Mouse (Mus musculus): ENCODE measurements around the gene Spaca3. TPM values are rescaled to one million over a fixed set of nuclear protein-coding genes. Genes with fewer than 3 reads are reported as not detected.
A peak's percentile ranks its signal among the peaks of the same experiment; 100 is the strongest.

Spaca3 gene
- total and polyA plus RNA-seq, 2 experiments from 2014 or later = not detected

GRCm38 (mm10) chr11:80843435-80843834 is 14.7 kb upstream of the Spaca3 start:
- Histone ChIP-seq H3K27me3 (ENCODE audit: insufficient read depth, low read length) (no peaks in the 10 kb centered on the region), H3K4me1 (ENCODE audit: insufficient read depth) (no peaks in the 10 kb centered on the region), H3K27ac (ENCODE audit: low read depth, low read length) (no peak overlapping the region), H3K4me3 (ENCODE audit: low read depth, low read length) (no peak overlapping the region), H3K9ac (no peak overlapping the region), H3K4me2 (ENCODE audit: low read depth) (no peak overlapping the region), H3K36me3 (ENCODE audit: insufficient read depth) (no peaks in the 10 kb centered on the region), H3K9me3 (ENCODE audit: low read length) (no peaks in the 10 kb centered on the region)
- ATAC-seq (no peak), DNase-seq (no peak)
- no peak for TF ChIP-seq CTCF (IDR thresholded peaks at IDR 0.05; ENCODE audit: low read depth)
- 93% methylated on average over 2 of the region's 2 CpGs for WGBS

DNA sequence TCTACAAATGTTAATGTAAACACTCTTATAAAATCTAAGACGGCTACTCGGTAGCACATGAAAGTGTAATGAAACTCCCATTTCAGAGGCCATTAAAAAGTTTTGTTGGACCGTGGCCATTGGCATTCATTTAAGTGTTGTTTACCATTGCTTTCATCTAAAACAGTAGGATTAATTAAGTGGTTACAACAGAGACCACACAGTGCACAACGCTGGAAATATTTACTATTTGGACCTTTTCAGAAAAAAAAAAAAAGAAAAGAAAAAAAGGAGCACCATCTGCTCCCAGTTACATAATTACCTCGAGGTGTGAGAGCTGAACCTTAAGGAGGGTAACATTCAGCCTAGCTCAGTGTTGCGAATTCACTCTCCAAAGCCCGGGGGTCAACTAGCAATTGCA is 12.7 kb upstream of the Spaca3 start:
- Histone ChIP-seq H3K27me3 (ENCODE audit: insufficient read depth, low read length) (no peaks in the 10 kb centered on the region), H3K9me3 (ENCODE audit: low read length) (no peaks in the 10 kb centered on the region), H3K4me1 (ENCODE audit: insufficient read depth) (no peaks in the 10 kb centered on the region), H3K9ac (no peak overlapping the region), H3K36me3 (ENCODE audit: insufficient read depth) (no peaks in the 10 kb centered on the region), H3K4me3 (ENCODE audit: low read depth, low read length) (no peak overlapping the region), H3K27ac (ENCODE audit: low read depth, low read length) (no peak overlapping the region), H3K4me2 (ENCODE audit: low read depth) (no peak overlapping the region)
- no peak for ATAC-seq
- no peak for DNase-seq
- TF ChIP-seq CTCF (IDR thresholded peaks at IDR 0.05; ENCODE audit: low read depth) = no peak
- WGBS = 25% methylated on average over 7 of the region's 7 CpGs

DNA sequence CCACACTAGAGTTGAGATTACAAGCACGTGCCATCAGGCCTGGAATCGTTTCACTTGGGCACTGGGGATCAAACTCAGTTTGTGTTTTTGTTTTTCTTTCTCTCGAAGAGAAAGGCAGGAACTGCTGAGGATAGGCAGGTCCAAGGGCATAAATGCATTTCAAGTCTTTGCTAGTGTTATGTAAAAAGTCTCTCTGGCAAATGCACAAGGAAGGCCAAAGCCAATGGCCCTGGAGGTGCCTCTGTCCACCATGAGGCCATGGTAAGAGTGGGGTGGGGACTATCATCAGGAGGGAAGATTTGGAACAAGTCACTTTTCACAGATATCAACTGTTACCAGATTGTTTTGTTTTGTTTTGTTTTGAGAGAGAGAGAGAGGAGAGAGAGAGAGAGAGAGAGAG is 12.1 kb upstream of the Spaca3 start:
- Histone ChIP-seq H3K27ac (ENCODE audit: low read depth, low read length) (no peak overlapping the region), H3K4me2 (ENCODE audit: low read depth) (no peak overlapping the region), H3K9ac (no peak overlapping the region), H3K4me1 (ENCODE audit: insufficient read depth) (no peaks in the 10 kb centered on the region), H3K4me3 (ENCODE audit: low read depth, low read length) (no peak overlapping the region), H3K36me3 (ENCODE audit: insufficient read depth) (no peaks in the 10 kb centered on the region), H3K9me3 (ENCODE audit: low read length) (no peaks in the 10 kb centered on the region), H3K27me3 (ENCODE audit: insufficient read depth, low read length) (no peaks in the 10 kb centered on the region)
- DNase-seq (no peak), ATAC-seq (no peak)
- TF ChIP-seq CTCF (IDR thresholded peaks at IDR 0.05; ENCODE audit: low read depth) = no peak
- WGBS = 40% methylated on average over 3 of the region's 3 CpGs

DNA sequence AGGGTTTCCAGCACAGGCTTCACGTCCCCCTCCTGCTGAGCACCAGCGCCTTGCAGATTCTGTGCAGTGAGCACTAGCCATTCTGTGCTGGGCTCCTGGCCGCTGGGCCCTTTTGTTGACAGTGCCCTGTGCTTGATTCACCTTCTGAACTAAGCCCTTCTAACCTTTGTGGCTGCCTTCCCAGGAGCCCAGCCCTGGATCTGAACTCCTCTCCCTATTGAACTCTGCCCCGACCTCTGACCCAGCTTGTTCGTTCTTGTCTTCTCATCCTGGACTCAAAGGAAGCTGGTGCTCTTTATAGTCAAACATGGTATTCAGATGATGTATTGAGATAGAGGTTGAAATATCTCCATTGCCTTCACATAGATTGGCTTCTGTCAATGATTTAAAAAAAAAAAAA is 10.0 kb upstream of the Spaca3 start:
- DNase-seq (no peak), ATAC-seq (no peak)
- no peak overlapping the region for H3K9ac ChIP-seq
- TF ChIP-seq CTCF (IDR thresholded peaks at IDR 0.05; ENCODE audit: low read depth) = no peak
- H3K4me3 ChIP-seq (ENCODE audit: low read depth, low read length) = no peak overlapping the region
- no peak overlapping the region for H3K27ac ChIP-seq (ENCODE audit: low read depth, low read length)
- H3K27me3 ChIP-seq (ENCODE audit: insufficient read depth, low read length) = no peaks in the 10 kb centered on the region
- no peaks in the 10 kb centered on the region for H3K9me3 ChIP-seq (ENCODE audit: low read length)
- peaks cover 4% of the 10 kb centered on the region; the same call in 1 of the 2 replicates for H3K4me1 ChIP-seq (ENCODE audit: insufficient read depth)
- WGBS = 65% methylated on average over 5 of the region's 5 CpGs
- no peaks in the 10 kb centered on the region for H3K36me3 ChIP-seq (ENCODE audit: insufficient read depth)
- no peak overlapping the region for H3K4me2 ChIP-seq (ENCODE audit: low read depth)

DNA sequence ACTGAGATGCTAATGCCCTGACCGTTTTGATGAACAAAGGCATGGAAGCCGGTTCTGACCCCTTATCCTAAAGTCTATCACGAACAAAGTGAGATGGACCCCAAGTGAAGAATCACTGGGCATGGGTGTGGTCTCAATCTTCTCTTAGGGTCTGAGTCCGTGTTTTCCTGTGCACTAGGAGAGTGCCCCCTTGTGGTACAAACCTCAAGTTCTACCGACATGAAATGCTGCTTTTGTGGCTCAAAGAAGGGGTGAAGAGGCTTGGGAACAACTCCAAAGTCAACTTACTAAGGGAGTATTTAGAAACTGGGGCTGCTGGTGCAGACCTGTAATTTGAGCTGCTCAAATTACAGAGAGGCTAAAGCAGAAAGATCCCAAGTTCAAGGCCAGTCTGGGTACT is 6.3 kb upstream of the Spaca3 start:
- H3K9me3 ChIP-seq (ENCODE audit: low read length) = no peaks in the 10 kb centered on the region
- peaks cover 7% of the 10 kb centered on the region; the same call in 1 of the 2 replicates for H3K4me1 ChIP-seq (ENCODE audit: insufficient read depth)
- WGBS = 54% methylated on average over 5 of the region's 5 CpGs
- no peak overlapping the region for H3K9ac ChIP-seq
- no peak overlapping the region for H3K4me2 ChIP-seq (ENCODE audit: low read depth)
- H3K27ac ChIP-seq (ENCODE audit: low read depth, low read length) = no peak overlapping the region
- DNase-seq (no peak), ATAC-seq (no peak)
- no peak overlapping the region for H3K4me3 ChIP-seq (ENCODE audit: low read depth, low read length)
- no peaks in the 10 kb centered on the region for H3K27me3 ChIP-seq (ENCODE audit: insufficient read depth, low read length)
- H3K36me3 ChIP-seq (ENCODE audit: insufficient read depth) = no peaks in the 10 kb centered on the region
- TF ChIP-seq CTCF (IDR thresholded peaks at IDR 0.05; ENCODE audit: low read depth) = peak; percentile 48

GRCm38 (mm10) chr11:80853014-80853413 is 5.2 kb upstream of the Spaca3 start:
- 20% methylated on average over 3 of the region's 3 CpGs for WGBS
- H3K27ac ChIP-seq (ENCODE audit: low read depth, low read length) = 0 out of 2 replicates have a peak overlapping the region, but pooled peaks have one; percentile 15
- no peak for TF ChIP-seq CTCF (IDR thresholded peaks at IDR 0.05; ENCODE audit: low read depth)
- H3K4me3 ChIP-seq (ENCODE audit: low read depth, low read length) = no peak overlapping the region
- H3K4me1 ChIP-seq (ENCODE audit: insufficient read depth) = peaks cover 7% of the 10 kb centered on the region; the same call in 1 of the 2 replicates
- no peak overlapping the region for H3K9ac ChIP-seq
- H3K27me3 ChIP-seq (ENCODE audit: insufficient read depth, low read length) = no peaks in the 10 kb centered on the region
- H3K36me3 ChIP-seq (ENCODE audit: insufficient read depth) = no peaks in the 10 kb centered on the region
- ATAC-seq (peak; percentile 84), DNase-seq (peak; percentile 55)
- H3K9me3 ChIP-seq (ENCODE audit: low read length) = no peaks in the 10 kb centered on the region
- H3K4me2 ChIP-seq (ENCODE audit: low read depth) = no peak overlapping the region

DNA sequence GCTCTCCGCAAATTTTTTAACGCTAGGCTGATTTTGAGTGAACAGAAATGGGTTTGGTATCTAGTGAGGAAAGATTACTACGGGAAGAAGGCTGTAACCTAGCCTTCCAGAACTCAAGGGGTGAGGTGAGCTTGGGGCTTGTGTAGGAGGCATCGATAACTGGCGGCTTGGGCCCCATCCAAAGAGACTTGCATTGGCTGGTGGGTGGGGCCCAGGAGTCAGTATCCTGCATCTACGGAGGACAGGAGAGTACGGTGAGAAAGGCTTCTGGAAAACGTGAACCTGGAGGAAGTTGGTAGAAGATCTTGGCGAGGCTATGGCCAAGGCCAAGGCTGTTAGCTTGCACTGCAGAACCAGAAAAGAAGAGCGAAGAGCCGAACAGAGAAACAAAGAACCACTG is 3.7 kb upstream of the Spaca3 start:
- Histone ChIP-seq H3K36me3 (ENCODE audit: insufficient read depth) (no peaks in the 10 kb centered on the region), H3K27me3 (ENCODE audit: insufficient read depth, low read length) (no peaks in the 10 kb centered on the region), H3K4me2 (ENCODE audit: low read depth) (no peak overlapping the region), H3K27ac (ENCODE audit: low read depth, low read length) (no peak overlapping the region), H3K9ac (no peak overlapping the region), H3K4me1 (ENCODE audit: insufficient read depth) (peaks cover 7% of the 10 kb centered on the region; the same call in 1 of the 2 replicates), H3K4me3 (ENCODE audit: low read depth, low read length) (no peak overlapping the region), H3K9me3 (ENCODE audit: low read length) (no peaks in the 10 kb centered on the region)
- DNase-seq = no peak
- no peak for ATAC-seq
- 91% methylated on average over 11 of the region's 11 CpGs for WGBS
- TF ChIP-seq CTCF (IDR thresholded peaks at IDR 0.05; ENCODE audit: low read depth) = no peak

Data from forebrain, postnatal 0 days (tissue).